Mouse (Mus musculus) heart, postnatal 0 days (tissue): ENCODE measurements around the gene Igf2bp3. TPM values are rescaled to one million over a fixed set of nuclear protein-coding genes. Genes with fewer than 3 reads are reported as not detected.

Experiments
- ATAC-seq: fragments of 200-750 bp; cut with Nextera tagmentation; 2 replicates; pipeline ENCODE4 v1.8.0; 2017; ENCODE audit warnings: low read depth, moderate number of reproducible peaks, moderate library complexity; ENCODE audit not compliant: insufficient read depth
- DNase-seq: peaks from one replicate; pipeline ENCODE4 v3.0.0-alpha.2; 2016; ENCODE audit warnings: low spot score
- H3K27ac ChIP-seq: fragments of 300-500 bp; sonication (generic); 2 replicates; pipeline ENCODE4 v1.5.1; 2014; ENCODE audit warnings: low read depth, mild to moderate bottlenecking
- H3K27me3 ChIP-seq: fragments of 300-500 bp; sonication (generic); 2 replicates; pipeline ENCODE4 v1.6.1; 2014; ENCODE audit warnings: low read length, mixed read lengths; ENCODE audit not compliant: control insufficient read depth, insufficient read depth
- H3K36me3 ChIP-seq: fragments of 300-500 bp; sonication (generic); replicated peaks from 2 replicates; pipeline ENCODE4 v1.6.1; 2014; ENCODE audit warnings: low read length, mixed read lengths; ENCODE audit not compliant: control insufficient read depth, insufficient read depth
- H3K4me1 ChIP-seq: fragments of 300-500 bp; sonication (generic); 2 replicates; pipeline ENCODE4 v1.6.1; 2014; ENCODE audit warnings: antibody characterized with exemption; ENCODE audit not compliant: control insufficient read depth, insufficient read depth
- H3K4me2 ChIP-seq: fragments of 300-500 bp; sonication (generic); 2 replicates; pipeline ENCODE4 v1.6.1; 2014; ENCODE audit warnings: low read depth, mild to moderate bottlenecking, low read length, moderate library complexity
- H3K4me3 ChIP-seq: fragments of 300-500 bp; sonication (generic); 2 replicates; pipeline ENCODE4 v1.5.1; 2014; ENCODE audit warnings: low read depth, low read length
- H3K9ac ChIP-seq: fragments of 300-500 bp; sonication (generic); replicated peaks from 2 replicates; pipeline ENCODE4 v1.6.1; 2014; ENCODE audit warnings: low read depth, low read length, mixed read lengths
- H3K9me3 ChIP-seq: fragments of 300-500 bp; sonication (generic); replicated peaks from 2 replicates; pipeline ENCODE4 v1.6.1; 2016; ENCODE audit warnings: low read length; ENCODE audit not compliant: control insufficient read depth
- CTCF ChIP-seq: IDR thresholded peaks from 2 replicates; pipeline ENCODE4 v1.5.1; 2016; ENCODE audit warnings: antibody characterized with exemption, control low read depth, low read depth
- EP300 ChIP-seq: IDR thresholded peaks from 2 replicates; pipeline ENCODE4 v1.6.1; 2016; ENCODE audit warnings: antibody characterized with exemption, low read depth
- WGBS: fragments of 180-500 bp; shearing (Covaris S2); extraction: QIAGEN DNeasy Blood & Tissue Kit; methylation state at CpG from one replicate; pipeline ENCODE4 v1.1.7; 2014; 5-methylcytosine and 5-hydroxymethylcytosine counted together
- polyA plus RNA-seq: library from polyadenylated mRNA; unstranded; fragments of >200 nt; fragmentation: Nextera tagmentation; extraction: Ambion mirVana; gene quantifications from 2 replicates; pipeline ENCODE4 v1.2.1, GENCODE M21; 2015
- total RNA-seq: library from RNA; depleted of rRNA; stranded (reverse); fragments of >200 nt; gene quantifications from 2 replicates; pipeline ENCODE4 v1.2.3, GENCODE M21; 2014; ENCODE audit warnings: low replicate concordance

The Igf2bp3 gene
- total and polyA plus RNA-seq, 2 experiments from 2014 or later = 9.4 to 21.0 TPM

- Histone ChIP-seq H3K4me1 (peaks cover 36% of the 10 kb centered on the region), H3K27ac (no peak overlapping the region), H3K9me3 (no peaks in the 10 kb centered on the region), H3K36me3 (no peaks in the 10 kb centered on the region), H3K9ac (no peak overlapping the region), H3K4me2 (no peak overlapping the region), H3K27me3 (no peaks in the 10 kb centered on the region), H3K4me3 (no peak overlapping the region)
- TF ChIP-seq CTCF (no peak), EP300 (no peak)
- ATAC-seq = no peak
- 54% methylated on average over 5 of the region's 5 CpGs for WGBS
- DNase-seq = no peak
Observed at GRCm38 (mm10) chr6:49259711-49260110, 45.0 kb upstream of the Igf2bp3 start.

DNA sequence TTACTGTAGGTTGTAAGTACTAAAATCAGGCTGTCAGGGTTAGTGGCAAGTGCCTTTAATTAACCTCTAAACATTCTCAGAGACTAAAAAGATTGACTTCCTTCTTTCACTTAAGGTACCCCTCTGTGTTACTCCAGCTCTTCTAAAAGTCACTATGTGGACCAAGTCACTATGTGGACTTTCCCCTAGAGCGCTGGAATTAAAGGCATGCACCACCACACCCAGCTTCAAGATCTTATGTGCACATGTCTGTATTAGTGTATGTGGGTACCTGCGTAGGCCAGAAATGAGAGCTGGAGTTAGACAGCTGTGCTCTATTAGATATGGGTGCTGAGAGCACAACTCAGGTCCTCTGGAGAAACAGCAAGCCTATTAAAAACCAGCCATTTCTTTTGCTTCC lies 43.1 kb upstream of the Igf2bp3 start:
- Histone ChIP-seq H3K27me3 (no peaks in the 10 kb centered on the region), H3K4me3 (no peak overlapping the region), H3K9me3 (no peaks in the 10 kb centered on the region), H3K9ac (no peak overlapping the region), H3K4me2 (no peak overlapping the region), H3K4me1 (peaks cover 36% of the 10 kb centered on the region), H3K36me3 (no peaks in the 10 kb centered on the region), H3K27ac (no peak overlapping the region)
- TF ChIP-seq EP300 (no peak), CTCF (no peak)
- 93% methylated on average over 2 of the region's 2 CpGs for WGBS
- ATAC-seq (no peak), DNase-seq (no peak)

DNA sequence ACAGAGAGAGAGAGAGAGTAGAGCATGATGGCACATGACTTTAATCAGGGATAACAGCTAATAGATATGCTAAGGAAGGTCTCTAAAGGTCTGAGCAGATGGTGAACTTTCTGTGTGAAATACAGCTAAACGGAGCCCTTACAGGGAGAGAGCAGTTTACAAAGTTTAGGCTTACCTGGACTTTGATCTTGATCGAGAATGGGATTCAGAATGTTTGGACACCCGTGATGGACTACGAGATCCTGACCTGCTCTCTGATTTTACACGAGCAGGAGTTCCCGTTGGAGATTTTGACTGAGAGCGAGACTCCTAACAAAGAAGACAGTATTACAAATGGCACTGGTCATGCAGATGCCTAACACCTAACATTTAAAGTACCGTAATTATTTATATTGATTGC lies 37.5 kb upstream of the Igf2bp3 start:
- WGBS = 93% methylated on average over 8 of the region's 8 CpGs
- no peaks in the 10 kb centered on the region for H3K27me3 ChIP-seq
- H3K9me3 ChIP-seq = no peaks in the 10 kb centered on the region
- no peak for ATAC-seq
- H3K4me1 ChIP-seq = 0 out of 2 replicates have a peak, but pooled peaks cover 6% of the 10 kb centered on the region
- DNase-seq = no peak
- H3K36me3 ChIP-seq = peaks cover 37% of the 10 kb centered on the region
- TF ChIP-seq EP300 (no peak), CTCF (no peak)
- H3K4me2 ChIP-seq = no peak overlapping the region
- H3K9ac ChIP-seq = no peak overlapping the region
- no peak overlapping the region for H3K4me3 ChIP-seq
- no peak overlapping the region for H3K27ac ChIP-seq

GRCm38 (mm10) chr6:49251199-49251598 lies 36.4 kb upstream of the Igf2bp3 start:
- Histone ChIP-seq H3K36me3 (peaks cover 46% of the 10 kb centered on the region), H3K9ac (no peak overlapping the region), H3K4me1 (no peaks in the 10 kb centered on the region), H3K4me2 (no peak overlapping the region), H3K27me3 (no peaks in the 10 kb centered on the region), H3K4me3 (no peak overlapping the region), H3K27ac (no peak overlapping the region), H3K9me3 (no peaks in the 10 kb centered on the region)
- ATAC-seq = no peak
- TF ChIP-seq CTCF (no peak), EP300 (no peak)
- WGBS = 99% methylated on average over 2 of the region's 2 CpGs
- no peak for DNase-seq

DNA sequence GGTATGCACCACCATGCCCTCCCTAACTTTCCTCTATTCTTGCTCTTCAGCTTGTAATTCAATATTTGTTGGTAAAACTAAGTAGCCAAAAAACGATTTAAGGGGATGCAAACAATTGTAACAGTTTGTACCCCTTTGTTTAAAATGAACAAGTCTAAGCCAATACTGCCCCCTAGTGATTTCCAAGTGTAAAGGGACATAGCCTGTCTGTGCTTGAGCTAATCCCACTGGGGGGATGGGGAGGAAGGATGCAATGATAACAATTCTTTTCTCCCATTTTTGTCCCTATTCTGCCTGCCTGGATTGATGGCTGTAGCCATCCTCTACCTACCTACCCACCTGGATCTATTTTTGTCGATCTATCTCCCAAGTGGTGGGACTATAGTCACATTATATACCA lies 32.5 kb upstream of the Igf2bp3 start:
- TF ChIP-seq CTCF (peak; percentile 75), EP300 (no peak)
- Histone ChIP-seq H3K9me3 (no peaks in the 10 kb centered on the region), H3K4me1 (no peaks in the 10 kb centered on the region), H3K4me3 (no peak overlapping the region), H3K4me2 (no peak overlapping the region), H3K27ac (no peak overlapping the region), H3K9ac (no peak overlapping the region), H3K27me3 (no peaks in the 10 kb centered on the region), H3K36me3 (peaks cover 74% of the 10 kb centered on the region)
- ATAC-seq = no peak
- WGBS = 54% methylated on average over 2 of the region's 2 CpGs
- DNase-seq = peak; percentile 59

DNA sequence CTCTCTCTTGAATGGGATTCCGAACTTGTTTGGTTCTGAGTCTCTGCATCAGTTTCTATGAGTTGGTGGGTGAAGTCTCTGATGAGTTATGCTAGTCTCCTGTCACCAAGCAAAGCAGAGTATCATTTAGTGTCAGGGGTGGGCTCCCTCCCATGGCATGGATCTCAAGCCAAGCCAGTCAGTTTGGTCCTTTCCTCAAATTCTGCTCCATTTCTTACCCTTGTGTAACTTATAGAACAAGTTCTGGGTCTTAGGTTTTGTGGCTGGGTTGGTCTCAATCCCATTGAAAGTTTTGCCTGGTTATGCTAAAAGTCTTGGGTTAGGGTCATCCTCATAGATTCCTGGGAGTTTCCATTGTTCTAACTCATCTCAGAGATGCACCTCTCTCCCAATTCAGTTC lies 27.6 kb upstream of the Igf2bp3 start:
- no peak overlapping the region for H3K4me3 ChIP-seq
- H3K9me3 ChIP-seq = no peaks in the 10 kb centered on the region
- H3K9ac ChIP-seq = no peak overlapping the region
- 82% methylated on average over 1 of the region's 1 CpGs for WGBS
- H3K4me1 ChIP-seq = no peaks in the 10 kb centered on the region
- TF ChIP-seq EP300 (no peak), CTCF (no peak)
- no peak overlapping the region for H3K4me2 ChIP-seq
- no peak overlapping the region for H3K27ac ChIP-seq
- no peaks in the 10 kb centered on the region for H3K27me3 ChIP-seq
- DNase-seq = no peak
- ATAC-seq = no peak
- H3K36me3 ChIP-seq = peaks cover 43% of the 10 kb centered on the region
